Mouse (Mus musculus): ENCODE results near the gene Lamp5. TPM values are rescaled to one million over a fixed set of nuclear protein-coding genes. Genes with fewer than 3 reads are reported as not detected.

The Lamp5 gene
- total RNA-seq, 2 experiments from 2014 or later = 260 to 278 TPM

GRCm38 (mm10) chr2:136097143-136097542 lies 45.1 kb downstream of the Lamp5 start:
- Histone ChIP-seq H3K4me3 (no peak overlapping the region), H3K27ac (no peak overlapping the region)
- DNase-seq (ENCODE audit: extremely low spot score in 1 of 2, low spot score in 2 of 2) = no peak
- TF ChIP-seq CTCF (IDR thresholded peaks at IDR 0.05) = no peak
- intact Hi-C loops (cut with DNase I) = no loop called here

- TF ChIP-seq CTCF (IDR thresholded peaks at IDR 0.05) = no peak
- peak overlapping the region; percentile 76 for H3K27ac ChIP-seq
- intact Hi-C loops (cut with DNase I) = no loop called here
- no peak for DNase-seq (ENCODE audit: extremely low spot score in 1 of 2, low spot score in 2 of 2)
- no peak overlapping the region for H3K4me3 ChIP-seq
These were observed 55.6 kb downstream of the Lamp5 start for GRCm38 (mm10) chr2:136107597-136107996.

- Histone ChIP-seq H3K27ac (peak overlapping the region; percentile 73), H3K4me3 (no peak overlapping the region)
- TF ChIP-seq CTCF (IDR thresholded peaks at IDR 0.05) = peak; percentile 37; the same call in 1 of the 2 replicates
- intact Hi-C loops (cut with DNase I) = loop anchor here (2.0 kb wide), 1 partner anchor 50 kb away; no protein-coding TSS in a partner anchor
- DNase-seq (ENCODE audit: extremely low spot score in 1 of 2, low spot score in 2 of 2) = no peak
These were observed 56.3 kb downstream of the Lamp5 start for GRCm38 (mm10) chr2:136108124-136109037.

- H3K4me3 ChIP-seq = no peak overlapping the region
- intact Hi-C loops (cut with DNase I) = loop anchor here (2.0 kb wide), 1 partner anchor 50 kb away; no protein-coding TSS in a partner anchor
- TF ChIP-seq CTCF (IDR thresholded peaks at IDR 0.05) = no peak
- H3K27ac ChIP-seq = peak overlapping the region; percentile 73
- no peak for DNase-seq (ENCODE audit: extremely low spot score in 1 of 2, low spot score in 2 of 2)
These were observed 57.0 kb downstream of the Lamp5 start for GRCm38 (mm10) chr2:136109038-136109363.

GRCm38 (mm10) chr2:136113374-136113773 lies 61.3 kb downstream of the Lamp5 start:
- no peak overlapping the region for H3K4me3 ChIP-seq
- intact Hi-C loops (cut with DNase I) = loop anchor here (10.0 kb wide), 1 partner anchor 109 kb away; no protein-coding TSS in a partner anchor
- no peak for TF ChIP-seq CTCF (IDR thresholded peaks at IDR 0.05)
- H3K27ac ChIP-seq = peak overlapping the region; percentile 77
- no peak for DNase-seq (ENCODE audit: extremely low spot score in 1 of 2, low spot score in 2 of 2)

- intact Hi-C loops (cut with DNase I) = loop anchor here (10.0 kb wide), 1 partner anchor 113 kb away; no protein-coding TSS in a partner anchor
- DNase-seq (ENCODE audit: extremely low spot score in 1 of 2, low spot score in 2 of 2) = no peak
- TF ChIP-seq CTCF (IDR thresholded peaks at IDR 0.05) = no peak
These were observed 66.0 kb downstream of the Lamp5 start for GRCm38 (mm10) chr2:136118006-136118405.

More at GRCm38 (mm10) chr2:136118006-136118405, 66.0 kb downstream of the Lamp5 start:
- Histone ChIP-seq H3K4me3 (no peak overlapping the region), H3K27ac (no peak overlapping the region)

All from left cerebral cortex, adult 2 months (tissue).